Mouse (Mus musculus) CH12.LX (cell line): ENCODE measurements around the gene Ucp2. TPM values are rescaled to one million over a fixed set of nuclear protein-coding genes. Genes with fewer than 3 reads are reported as not detected.

Source experiments
- DNase-seq: peaks from one replicate; pipeline ENCODE4 v3.0.0-alpha.2; 2013; ENCODE audit errors: extremely low read depth
- H3K27ac ChIP-seq: 2 replicates; pipeline ENCODE4 v1.5.1; 2012; ENCODE audit warnings: low read depth, mild to moderate bottlenecking, control low read depth, moderate library complexity; ENCODE audit not compliant: insufficient read depth
- H3K27me3 ChIP-seq: replicated peaks from 2 replicates; pipeline ENCODE3; 2012; ENCODE audit warnings: inconsistent platforms
- H3K36me3 ChIP-seq, 2 experiments: replicated peaks in 1 of 2; 2 replicates each; pipeline versions ENCODE3 to v1.6.1; 2012; ENCODE audit warnings: inconsistent platforms in 1 of 2, low read length in 1 of 2, mild to moderate bottlenecking in 1 of 2, mixed read lengths in 1 of 2, moderate library complexity in 1 of 2; ENCODE audit not compliant: control insufficient read depth in 1 of 2, insufficient read depth in 1 of 2
- H3K4me1 ChIP-seq, 2 experiments: 2 replicates each; pipeline ENCODE4 v1.6.1; 2012; ENCODE audit warnings: inconsistent platforms in 1 of 2, moderate library complexity in 1 of 2; ENCODE audit not compliant: insufficient read depth in 2 of 2, control insufficient read depth in 1 of 2
- H3K4me2 ChIP-seq: 2 replicates; pipeline ENCODE4 v1.6.1; 2012; ENCODE audit warnings: low read depth, mild to moderate bottlenecking, control low read depth; ENCODE audit not compliant: poor library complexity, insufficient read depth, severe bottlenecking
- H3K4me3 ChIP-seq, 3 experiments: fragments of 150-350 bp in 1 of 3; sonication (generic) in 1 of 3; replicated peaks in 1 of 3; 2 replicates each; pipeline versions ENCODE3 to v1.5.1; 2011 to 2012; ENCODE audit warnings: low read depth in 2 of 3, low read length in 2 of 3, mild to moderate bottlenecking in 2 of 3, moderate library complexity in 2 of 3, control low read depth in 1 of 3, improper control_type of control experiment in 1 of 3, inconsistent platforms in 1 of 3, mixed read lengths in 1 of 3; ENCODE audit not compliant: poor library complexity in 1 of 3
- H3K79me2 ChIP-seq: replicated peaks from 2 replicates; pipeline ENCODE4 v1.6.1; 2012; ENCODE audit warnings: mild to moderate bottlenecking, moderate library complexity; ENCODE audit not compliant: control insufficient read depth, poor library complexity, insufficient read depth, severe bottlenecking; ENCODE audit errors: extremely low read depth
- H3K9ac ChIP-seq: 2 replicates; pipeline ENCODE4 v1.6.1; 2012; ENCODE audit warnings: low read depth, mild to moderate bottlenecking, control low read depth, moderate library complexity; ENCODE audit not compliant: insufficient read depth
- H3K9me3 ChIP-seq: replicated peaks from 2 replicates; pipeline ENCODE3; 2012; ENCODE audit warnings: low read length, inconsistent platforms, mixed read lengths
- CHD1 ChIP-seq: IDR thresholded peaks from 2 replicates; pipeline ENCODE4 v1.6.1; 2012; ENCODE audit warnings: low read depth, low read length, improper control_type of control experiment, inconsistent platforms
- E2F4 ChIP-seq: IDR thresholded peaks from 2 replicates; pipeline ENCODE4 v1.6.1; 2011; ENCODE audit warnings: low read depth, low read length, improper control_type of control experiment; ENCODE audit not compliant: insufficient replicate concordance
- ELF1 ChIP-seq: IDR thresholded peaks from 2 replicates; pipeline ENCODE4 v1.6.1; 2014; ENCODE audit warnings: low read depth, mild to moderate bottlenecking, inconsistent platforms, low read length, improper control_type of control experiment
- EP300 ChIP-seq: IDR thresholded peaks from 2 replicates; pipeline ENCODE4 v1.6.1; 2011; ENCODE audit warnings: low read length, improper control_type of control experiment
- ETS1 ChIP-seq: conservative IDR thresholded peaks from 2 replicates; pipeline ENCODE4 v1.6.1; 2012; ENCODE audit warnings: low read depth, mild to moderate bottlenecking, inconsistent platforms, low read length, improper control_type of control experiment, moderate library complexity
- GABPA ChIP-seq: IDR thresholded peaks from 2 replicates; pipeline ENCODE4 v1.6.1; 2012; ENCODE audit warnings: low read depth, low read length, improper control_type of control experiment, inconsistent platforms; ENCODE audit not compliant: insufficient replicate concordance
- HCFC1 ChIP-seq: IDR thresholded peaks from 2 replicates; pipeline ENCODE4 v1.6.1; 2012; ENCODE audit warnings: low read depth, mild to moderate bottlenecking, inconsistent platforms, low read length, improper control_type of control experiment
- IRF4 ChIP-seq: IDR thresholded peaks from 2 replicates; pipeline ENCODE4 v1.6.1; 2014; ENCODE audit warnings: low read depth, mild to moderate bottlenecking, inconsistent platforms, low read length, improper control_type of control experiment
- JUN ChIP-seq: IDR thresholded peaks from 2 replicates; pipeline ENCODE4 v1.6.1; 2011; ENCODE audit warnings: low read depth, mild to moderate bottlenecking, low read length, improper control_type of control experiment, moderate library complexity; ENCODE audit not compliant: insufficient read depth
- JUND ChIP-seq: conservative IDR thresholded peaks from 2 replicates; pipeline ENCODE4 v1.6.1; 2011; ENCODE audit warnings: low read depth, low read length, improper control_type of control experiment
- KAT2A ChIP-seq: IDR thresholded peaks from 2 replicates; pipeline ENCODE4 v1.6.1; 2012; ENCODE audit warnings: low read length, improper control_type of control experiment, inconsistent platforms; ENCODE audit not compliant: insufficient replicate concordance
- MAFK ChIP-seq: IDR thresholded peaks from 2 replicates; pipeline ENCODE4 v1.6.1; 2011; ENCODE audit warnings: low read length, improper control_type of control experiment; ENCODE audit not compliant: insufficient replicate concordance
- MAX ChIP-seq: IDR thresholded peaks from 2 replicates; pipeline ENCODE4 v1.6.1; 2011; ENCODE audit warnings: low read length, improper control_type of control experiment
- MAZ ChIP-seq: IDR thresholded peaks from 2 replicates; pipeline ENCODE4 v1.6.1; 2012; ENCODE audit warnings: low read depth, mild to moderate bottlenecking, inconsistent platforms, low read length, improper control_type of control experiment, moderate library complexity
- NRF1 ChIP-seq: IDR thresholded peaks from 2 replicates; pipeline ENCODE4 v1.6.1; 2014; ENCODE audit warnings: low read depth, mild to moderate bottlenecking, inconsistent platforms, low read length, improper control_type of control experiment, moderate library complexity
- PAX5 ChIP-seq: IDR thresholded peaks from 2 replicates; pipeline ENCODE4 v1.6.1; 2012; ENCODE audit warnings: low read length, inconsistent platforms, mixed read lengths
- POLR2A ChIP-seq: IDR thresholded peaks from 2 replicates; pipeline ENCODE4 v1.6.1; 2011; ENCODE audit warnings: low read depth, mild to moderate bottlenecking, improper control_type of control experiment, low read length
- POLR2AphosphoS2 ChIP-seq: IDR thresholded peaks from 2 replicates; pipeline ENCODE4 v1.6.1; 2011; ENCODE audit warnings: low read depth, low read length, improper control_type of control experiment
- RAD21 ChIP-seq: IDR thresholded peaks from 2 replicates; pipeline ENCODE4 v1.6.1; 2011; ENCODE audit warnings: low read depth, mild to moderate bottlenecking, low read length, improper control_type of control experiment, moderate library complexity
- RCOR1 ChIP-seq: conservative IDR thresholded peaks from 2 replicates; pipeline ENCODE4 v1.6.1; 2012; ENCODE audit warnings: low read depth, mild to moderate bottlenecking, inconsistent platforms, low read length, improper control_type of control experiment
- SIN3A ChIP-seq: IDR thresholded peaks from 2 replicates; pipeline ENCODE4 v1.6.1; 2012; ENCODE audit warnings: low read length, improper control_type of control experiment, inconsistent platforms
- SMC3 ChIP-seq: IDR thresholded peaks from 2 replicates; pipeline ENCODE4 v1.6.1; 2011; ENCODE audit warnings: low read depth, low read length, improper control_type of control experiment
- TBP ChIP-seq: conservative IDR thresholded peaks from 2 replicates; pipeline ENCODE4 v1.6.1; 2011; ENCODE audit warnings: low read depth, low read length, improper control_type of control experiment
- TCF12 ChIP-seq: IDR thresholded peaks from 2 replicates; pipeline ENCODE4 v1.6.1; 2014; ENCODE audit warnings: low read depth, mild to moderate bottlenecking, inconsistent platforms, low read length, improper control_type of control experiment
- UBTF ChIP-seq: IDR thresholded peaks from 2 replicates; pipeline ENCODE4 v1.6.1; 2012; ENCODE audit warnings: low read depth, mild to moderate bottlenecking, inconsistent platforms, low read length, improper control_type of control experiment, moderate library complexity
- USF1 ChIP-seq: IDR thresholded peaks from 2 replicates; pipeline ENCODE4 v1.6.1; 2014; ENCODE audit warnings: low read depth, mild to moderate bottlenecking, inconsistent platforms, low read length, improper control_type of control experiment
- ZC3H11A ChIP-seq: IDR thresholded peaks from 2 replicates; pipeline ENCODE4 v1.6.1; 2012; ENCODE audit warnings: low read depth, mild to moderate bottlenecking, inconsistent platforms, low read length, improper control_type of control experiment
- ZKSCAN1 ChIP-seq: IDR thresholded peaks from 2 replicates; pipeline ENCODE4 v1.6.1; 2012; ENCODE audit warnings: low read depth, inconsistent platforms, low read length, improper control_type of control experiment, borderline replicate concordance
- ZMIZ1 ChIP-seq: IDR thresholded peaks from 2 replicates; pipeline ENCODE4 v1.6.1; 2012; ENCODE audit warnings: low read depth, mild to moderate bottlenecking, inconsistent platforms, low read length, improper control_type of control experiment
- ZNF384 ChIP-seq: IDR thresholded peaks from 2 replicates; pipeline ENCODE4 v1.6.1; 2012; ENCODE audit warnings: low read depth, low read length, improper control_type of control experiment, inconsistent platforms
- dilution Hi-C: fragments of 300-500 bp; cut with MboI; formaldehyde crosslinking; loops from 2 replicates; pipeline ENCODE4 v1.14.3; 2020; ENCODE audit warnings: low sequenced_read_pairs; ENCODE audit not compliant: extremely low pct_unique_long_range_greater_than_20kb, extremely low pct_ligation_motif_present
- in situ Hi-C: fragments of 300-500 bp; cut with MboI; formaldehyde crosslinking; loops from 3 replicates; pipeline ENCODE4 v1.14.3; 2019; ENCODE audit warnings: low sequenced_read_pairs, low pct_ligation_motif_present, low pct_unique_long_range_greater_than_20kb, mixed read lengths
- polyA plus RNA-seq: library from polyadenylated mRNA; unstranded; fragments of >175 nt; gene quantifications from 2 replicates; pipeline ENCODE4 v1.2.1, GENCODE M21; 2012; ENCODE audit warnings: low read depth; ENCODE audit not compliant: insufficient read length
- total RNA-seq, 2 experiments: library from RNA; depleted of rRNA; stranded (reverse); fragments of 300-350 nt in 1 of 2; fragments of >200 nt in 1 of 2; gene quantifications; 2 replicates each; pipeline ENCODE4 v1.2.3; 2012 to 2014

Ucp2 gene
- total and polyA plus RNA-seq, 3 experiments, result 131 to 635 (median 131) TPM

DNA sequence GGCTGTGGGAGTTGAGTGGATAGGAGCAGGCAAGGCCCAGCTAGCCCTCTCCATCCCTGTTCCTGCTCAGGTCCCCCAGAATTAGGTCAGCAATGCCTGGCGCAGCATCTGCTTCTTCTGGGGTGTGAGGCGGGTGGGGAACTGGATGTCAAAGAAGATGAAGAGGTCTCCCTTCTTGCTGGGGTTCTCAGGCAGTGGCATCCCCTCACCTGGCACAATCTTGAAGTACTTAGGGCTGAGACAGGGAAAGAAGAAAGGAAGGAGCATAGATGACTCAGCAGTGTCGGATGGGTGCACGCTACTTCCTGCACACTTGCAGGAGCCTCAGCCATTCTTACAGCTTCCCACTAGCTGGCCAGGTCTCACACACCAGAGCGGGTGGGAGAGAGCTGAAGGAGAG lies 9.9 kb downstream of the Ucp2 start:
- no peaks in the 10 kb centered on the region for H3K9me3 ChIP-seq
- H3K4me2 ChIP-seq, result no peak overlapping the region
- in situ Hi-C loops (no loop called here), dilution Hi-C loops (no loop called here)
- peaks cover 19 to 92% of the 10 kb centered on the region in 2 experiments for H3K4me1 ChIP-seq
- H3K27ac ChIP-seq, result peak overlapping the region; percentile 62
- DNase-seq, result peak; percentile 47
- H3K9ac ChIP-seq, result no peak overlapping the region
- TF ChIP-seq POLR2AphosphoS2 (peak; percentile 7; the same call in 1 of the 2 replicates), JUN (no peak)
- H3K79me2 ChIP-seq, result no peaks in the 10 kb centered on the region
- H3K4me3 ChIP-seq, result no peak overlapping the region
- peaks cover 30 to 81% of the 10 kb centered on the region in 2 experiments for H3K36me3 ChIP-seq
- H3K27me3 ChIP-seq, result no peaks in the 10 kb centered on the region

DNA sequence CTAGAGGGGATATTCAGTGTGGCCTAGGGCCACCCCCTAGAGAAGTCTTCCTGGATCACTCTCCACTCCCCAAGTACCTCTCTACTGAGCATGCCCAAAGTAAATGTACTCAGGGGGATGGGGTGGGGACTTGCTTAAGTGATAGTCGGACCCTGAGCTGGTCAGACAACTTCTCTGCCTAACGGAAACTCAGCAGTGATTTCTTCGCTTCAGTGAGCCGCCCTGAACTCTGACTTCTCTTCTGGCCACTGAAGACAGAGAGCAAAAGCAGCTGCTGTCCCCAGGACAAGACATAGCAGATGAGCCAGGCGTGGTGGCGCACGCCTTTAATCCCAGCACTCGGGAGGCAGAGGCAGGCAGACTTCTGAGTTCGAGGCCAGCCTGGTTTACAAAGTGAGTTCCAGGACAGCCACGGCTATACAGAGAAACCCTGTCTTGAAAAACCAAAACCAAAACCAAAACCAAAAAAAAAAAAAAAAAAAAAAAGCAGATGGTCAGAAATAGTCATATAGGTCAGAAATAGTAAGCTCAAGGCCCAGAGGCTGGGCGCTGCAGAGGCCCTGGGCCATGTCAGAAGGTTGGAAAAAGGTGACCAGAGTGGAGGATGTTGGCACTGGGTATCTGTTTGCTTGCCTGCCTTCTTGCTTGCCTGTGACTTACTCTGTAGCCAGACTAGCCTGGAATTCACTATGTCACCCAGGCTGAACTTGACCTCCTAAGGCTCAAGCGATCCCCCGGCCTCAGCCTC lies 11.8 kb downstream of the Ucp2 start:
- dilution Hi-C loops, result no loop called here
- in situ Hi-C loops, result no loop called here
- Histone ChIP-seq H3K79me2 (no peaks in the 10 kb centered on the region), H3K9me3 (no peaks in the 10 kb centered on the region), H3K27ac (peak overlapping the region; percentile 98), H3K4me1 (peaks cover 25 to 94% of the 10 kb centered on the region in 2 experiments), H3K9ac (peak overlapping the region; percentile 53), H3K27me3 (no peaks in the 10 kb centered on the region), H3K4me2 (peak overlapping the region; percentile 58), H3K4me3 (peak overlapping the region in 2 of 3 experiments; percentile 0 to 24), H3K36me3 (peaks cover 12 to 72% of the 10 kb centered on the region in 2 experiments)
- peak; percentile 58 for DNase-seq
- TF ChIP-seq RCOR1, result no peak
- TF ChIP-seq EP300, result peak; percentile 62
- TF ChIP-seq POLR2A, result no peak; the same call in none of the 2 replicates
- no peak for TF ChIP-seq E2F4
- TF ChIP-seq POLR2AphosphoS2, result no peak; the same call in 1 of the 2 replicates
- TF ChIP-seq RAD21, result no peak
- no peak for TF ChIP-seq USF1
- TF ChIP-seq PAX5, result no peak
- TF ChIP-seq ZC3H11A, result no peak
- 0 out of 2 replicates have a peak, but pooled peaks have one; percentile 48 for TF ChIP-seq TBP
- 0 out of 2 replicates have a peak, but pooled peaks have one; percentile 4 for TF ChIP-seq KAT2A
- TF ChIP-seq ELF1, result peak; percentile 18; the same call in 1 of the 2 replicates
- peak; percentile 39 for TF ChIP-seq MAZ
- peak; percentile 64 for TF ChIP-seq IRF4
- peak; percentile 76 for TF ChIP-seq NRF1
- no peak for TF ChIP-seq GABPA
- peak; percentile 94 for TF ChIP-seq ZNF384
- no peak for TF ChIP-seq MAFK
- no peak for TF ChIP-seq CHD1
- TF ChIP-seq MAX, result no peak
- TF ChIP-seq JUND, result no peak
- 0 out of 2 replicates have a peak, but pooled peaks have one; percentile 66 for TF ChIP-seq UBTF
- TF ChIP-seq SIN3A, result peak; percentile 51; the same call in 1 of the 2 replicates
- TF ChIP-seq ZKSCAN1, result no peak
- TF ChIP-seq JUN, result no peak
- TF ChIP-seq HCFC1, result peak; percentile 33; the same call in 1 of the 2 replicates
- TF ChIP-seq TCF12, result peak; percentile 31; the same call in 1 of the 2 replicates
- peak; percentile 77 for TF ChIP-seq ETS1
- peak; percentile 9; the same call in 1 of the 2 replicates for TF ChIP-seq SMC3
- TF ChIP-seq ZMIZ1, result peak; percentile 69
